Mouse (Mus musculus): Measurements from ENCODE around the gene Tent2.

Gene Tent2

DNA sequence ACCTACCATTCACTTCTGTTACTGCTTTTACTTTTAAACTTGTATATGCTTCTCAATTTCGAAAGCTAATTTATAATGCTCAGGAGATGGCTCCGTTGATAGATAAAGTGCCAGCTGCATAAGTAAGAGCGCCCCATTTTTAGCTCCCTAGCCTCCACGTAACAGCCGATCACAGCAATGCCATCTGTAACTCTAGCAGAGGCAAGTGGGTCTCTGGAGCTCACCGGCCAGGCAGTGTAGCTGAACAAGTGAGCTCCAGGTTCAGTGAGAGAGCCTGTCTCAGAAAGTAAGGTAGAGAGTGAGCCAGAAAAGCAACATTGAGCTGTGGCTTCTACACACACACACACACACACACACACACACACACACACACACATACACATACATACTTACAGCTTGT, 51.0 kb downstream of the Tent2 start:
- no peak for DNase-seq (ENCODE audit: low spot score in 2 of 2)

DNA sequence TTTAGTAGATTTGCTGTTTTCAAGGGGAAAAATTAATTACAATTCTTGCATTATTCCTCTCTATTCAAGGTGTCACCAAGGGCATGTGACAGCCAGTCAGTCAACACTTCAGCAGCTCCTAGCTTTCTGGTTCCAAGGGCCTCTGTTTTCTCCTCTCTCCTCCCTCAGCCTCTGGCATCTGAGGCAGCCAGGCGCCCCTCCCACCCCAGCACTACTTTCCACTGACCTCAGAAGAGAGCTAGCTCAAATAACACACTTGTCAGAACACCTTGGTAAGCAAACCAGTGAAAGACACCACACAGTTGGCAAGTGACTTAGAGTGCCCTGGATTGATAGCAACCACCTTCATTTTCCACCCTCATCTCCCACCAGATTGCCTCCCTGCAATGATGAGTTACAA, 54.1 kb downstream of the Tent2 start:
- no peak for DNase-seq (ENCODE audit: low spot score in 2 of 2)

- no peak for DNase-seq (ENCODE audit: low spot score in 2 of 2)
Observed at GRCm38 (mm10) chr13:93137098-93137497, 55.1 kb downstream of the Tent2 start.

- DNase-seq (ENCODE audit: low spot score in 2 of 2) = no peak
Observed at GRCm38 (mm10) chr13:93136251-93136650, 55.9 kb downstream of the Tent2 start.

DNA sequence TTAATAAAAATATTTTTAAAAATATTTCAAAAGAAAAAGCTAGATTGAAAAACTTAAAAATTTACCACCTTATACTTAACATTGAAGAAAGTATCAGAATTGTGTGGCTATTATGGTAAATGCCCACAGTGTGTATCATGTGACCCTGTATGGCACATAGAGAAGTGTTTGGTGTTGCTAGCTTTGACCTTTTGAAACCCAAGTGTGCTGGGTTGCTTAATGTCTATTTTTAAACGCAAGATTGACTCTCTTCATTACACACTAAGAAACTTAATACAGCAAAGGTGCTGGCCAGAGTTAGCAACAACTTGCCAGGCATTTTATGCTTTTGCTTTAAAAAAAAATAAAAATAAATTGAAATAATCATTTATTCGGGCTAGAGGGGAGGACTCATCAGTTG, 56.7 kb downstream of the Tent2 start:
- no peak for DNase-seq (ENCODE audit: low spot score in 2 of 2)

- DNase-seq (ENCODE audit: low spot score in 2 of 2) = no peak
Observed at GRCm38 (mm10) chr13:93130674-93131073, 61.5 kb downstream of the Tent2 start.

DNA sequence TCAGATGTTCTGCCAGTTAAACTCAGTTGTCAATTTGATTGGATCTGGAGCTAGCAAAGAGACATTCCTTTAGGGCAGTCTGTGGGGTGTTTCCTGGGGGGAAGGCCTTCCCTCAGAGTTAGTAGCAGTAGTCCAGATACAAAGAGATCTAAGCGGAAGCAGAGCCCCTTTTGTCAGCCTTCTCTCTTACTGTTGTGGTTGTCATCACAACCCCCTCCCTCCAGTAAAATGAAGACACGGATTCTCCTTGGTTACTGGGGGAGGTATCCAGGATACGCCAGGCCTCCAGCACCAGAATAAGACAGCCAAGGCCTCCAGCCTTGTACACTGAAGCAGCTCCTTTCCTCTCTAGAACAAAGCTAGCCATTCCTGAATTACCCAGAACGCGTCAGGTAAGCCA, 63.2 kb downstream of the Tent2 start:
- DNase-seq (ENCODE audit: low spot score in 2 of 2) = no peak

- no peak for DNase-seq (ENCODE audit: low spot score in 2 of 2)
Observed at GRCm38 (mm10) chr13:93128111-93128860, 63.9 kb downstream of the Tent2 start.

DNA sequence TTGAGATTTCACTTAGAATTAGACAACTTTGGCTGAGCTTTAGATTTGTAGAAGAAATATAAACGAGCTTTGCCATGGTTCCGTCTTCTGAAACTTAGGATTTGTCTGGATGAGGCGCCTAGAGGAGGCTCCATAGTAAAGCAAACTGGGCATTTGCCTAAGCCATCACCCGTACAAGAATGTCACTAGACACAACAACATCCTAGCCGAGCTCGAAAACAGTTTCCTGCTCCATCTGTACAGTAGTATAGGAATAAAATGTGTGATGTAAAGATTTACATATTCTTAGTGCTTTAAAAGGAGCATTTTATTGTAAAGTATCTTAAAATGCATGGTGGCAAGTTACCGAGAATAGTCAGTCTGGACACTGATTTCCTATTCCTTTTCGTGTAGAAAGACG, 69.9 kb downstream of the Tent2 start:
- no peak for DNase-seq (ENCODE audit: low spot score in 2 of 2)

DNA sequence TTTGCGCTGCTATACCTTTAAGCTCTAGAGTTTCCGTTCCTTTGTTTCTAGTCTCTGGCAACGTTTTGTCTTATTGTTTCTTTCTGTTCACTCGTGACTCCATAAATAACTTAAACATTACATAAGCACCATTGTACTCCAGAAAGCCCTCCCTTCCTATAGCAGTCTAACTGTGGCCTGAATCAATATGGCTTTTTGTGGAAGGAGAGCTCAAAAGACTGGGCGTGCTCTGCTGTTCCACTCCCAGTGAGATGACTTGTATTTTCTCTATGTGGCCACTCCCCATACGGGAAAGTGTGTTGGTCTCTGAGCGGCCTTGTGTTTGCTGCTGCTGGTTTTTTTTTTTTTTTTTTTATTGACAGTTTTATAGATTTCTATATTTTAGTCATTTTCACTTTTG, 74.9 kb downstream of the Tent2 start:
- DNase-seq (ENCODE audit: low spot score in 2 of 2) = no peak

DNA sequence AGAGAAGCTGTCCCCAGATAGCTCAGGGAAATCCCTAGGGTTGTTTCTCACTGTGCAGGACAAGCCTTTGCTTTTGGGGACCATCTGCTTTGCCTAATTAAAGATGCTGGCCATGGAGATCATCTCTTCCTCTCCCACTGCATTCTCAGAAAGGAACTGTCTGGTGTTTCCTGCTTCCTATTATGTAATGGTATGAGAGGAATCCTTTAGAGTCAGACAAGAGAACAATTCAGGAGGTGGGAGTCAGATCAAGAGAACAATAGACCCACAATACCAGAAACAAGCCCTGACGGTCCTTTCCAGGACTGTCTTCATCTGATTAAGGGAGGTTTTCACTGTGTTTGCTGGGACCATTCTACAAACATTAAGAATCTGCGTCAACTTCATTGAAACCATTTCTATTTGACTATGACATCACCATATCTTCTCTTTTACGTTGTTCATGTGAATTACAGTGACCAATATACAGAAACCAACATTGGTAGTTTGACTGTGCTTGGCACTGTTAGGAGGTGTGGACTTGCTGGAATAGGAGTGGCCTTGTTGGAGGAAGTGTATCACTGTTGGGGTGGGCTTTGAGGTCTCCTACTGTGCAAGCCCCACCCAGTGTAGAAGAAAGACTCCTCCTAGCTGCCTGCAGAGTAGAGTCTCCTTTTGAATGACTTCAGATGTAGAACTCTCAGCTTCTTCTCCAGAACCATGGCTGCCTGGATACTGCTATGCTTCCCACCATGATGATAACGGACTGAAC, 89.7 kb downstream of the Tent2 start:
- no peak for DNase-seq (ENCODE audit: low spot score in 2 of 2)

DNA sequence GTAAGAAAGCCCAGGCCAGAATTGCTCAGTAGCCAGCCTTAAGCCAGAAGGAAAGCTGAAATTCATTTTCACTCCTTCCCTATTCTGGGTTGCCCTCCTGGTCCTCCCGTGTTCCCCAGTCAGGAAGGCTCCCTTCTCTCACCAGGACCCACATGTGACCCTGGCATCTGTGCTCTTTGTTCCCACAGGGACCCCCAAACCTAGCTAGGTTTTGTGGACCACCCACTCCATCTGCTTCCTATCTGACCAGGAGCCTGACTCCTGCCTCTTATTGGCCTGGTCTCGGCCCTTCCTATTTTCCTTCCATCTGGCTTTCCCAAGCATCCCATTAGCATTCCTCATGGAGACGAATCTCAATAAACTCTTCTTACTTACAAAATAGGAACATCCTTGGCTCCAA, 93.6 kb downstream of the Tent2 start:
- no peak for DNase-seq (ENCODE audit: low spot score in 2 of 2)

DNA sequence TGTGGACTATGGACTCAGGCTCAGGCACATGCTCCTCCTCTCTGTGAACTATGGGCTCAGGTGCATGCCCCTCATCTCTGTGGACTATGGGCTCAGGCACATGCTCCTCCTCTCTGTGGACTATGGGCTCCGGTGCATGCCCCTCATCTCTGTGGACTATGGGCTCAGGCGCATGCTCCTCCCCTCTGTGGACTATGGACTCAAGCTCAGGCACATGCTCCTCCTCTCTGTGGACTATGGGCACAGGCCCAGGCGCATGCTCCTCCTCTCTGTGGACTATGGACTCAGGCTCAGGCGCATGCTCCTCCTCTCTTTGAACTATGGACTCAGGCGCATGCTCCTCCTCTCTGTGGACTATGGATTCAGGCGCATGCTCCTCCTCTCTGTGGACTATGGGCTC, 95.5 kb downstream of the Tent2 start:
- DNase-seq (ENCODE audit: low spot score in 2 of 2) = no peak

Measured in thymus, postnatal 10 days (tissue).